Mouse (Mus musculus): ENCODE measurements around the gene Selenom. TPM values are rescaled to one million over a fixed set of nuclear protein-coding genes. Genes with fewer than 3 reads are reported as not detected.

Gene Selenom
- polyA plus RNA-seq, 1 experiment from 2014 or later = 127 TPM

DNA sequence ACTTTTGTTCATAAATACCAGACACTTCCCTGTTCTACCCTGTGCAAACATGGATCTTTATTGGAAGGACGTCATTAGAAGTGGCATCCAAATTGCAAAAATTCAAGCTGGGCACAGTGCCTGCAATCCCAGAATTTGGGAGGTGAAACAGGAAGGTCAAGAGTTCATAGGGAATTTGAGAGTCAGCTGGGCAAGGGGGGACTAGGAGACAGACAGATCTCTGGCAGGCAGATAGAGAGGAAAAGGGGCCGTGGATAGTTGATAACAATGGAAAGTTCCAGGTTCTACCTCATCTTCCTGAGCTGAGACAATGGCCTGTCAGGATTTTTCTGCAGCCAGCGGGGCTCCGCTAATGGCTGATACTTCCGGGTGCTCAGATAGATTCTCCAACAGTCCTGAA, 35.3 kb downstream of the Selenom start:
- no peak overlapping the region for H3K27ac ChIP-seq (ENCODE audit: low read depth, low read length)
- H3K9me3 ChIP-seq (ENCODE audit: control insufficient read depth, low read length) = no peaks in the 10 kb centered on the region
- WGBS = 91% methylated on average over 5 of the region's 5 CpGs
- H3K4me1 ChIP-seq (ENCODE audit: control insufficient read depth, insufficient read depth, low read length) = no peaks in the 10 kb centered on the region
- no peaks in the 10 kb centered on the region for H3K36me3 ChIP-seq (ENCODE audit: control insufficient read depth, insufficient read depth, low read length)
- no peak for ATAC-seq (ENCODE audit: low read depth)
- H3K4me3 ChIP-seq (ENCODE audit: low read depth, low read length) = no peak overlapping the region
- H3K9ac ChIP-seq (replicated peaks; ENCODE audit: low read depth, low read length) = no peak overlapping the region
- no peak overlapping the region for H3K4me2 ChIP-seq (ENCODE audit: low read depth, low read length)
- no peaks in the 10 kb centered on the region for H3K27me3 ChIP-seq (ENCODE audit: control insufficient read depth, insufficient read depth, low read length)

DNA sequence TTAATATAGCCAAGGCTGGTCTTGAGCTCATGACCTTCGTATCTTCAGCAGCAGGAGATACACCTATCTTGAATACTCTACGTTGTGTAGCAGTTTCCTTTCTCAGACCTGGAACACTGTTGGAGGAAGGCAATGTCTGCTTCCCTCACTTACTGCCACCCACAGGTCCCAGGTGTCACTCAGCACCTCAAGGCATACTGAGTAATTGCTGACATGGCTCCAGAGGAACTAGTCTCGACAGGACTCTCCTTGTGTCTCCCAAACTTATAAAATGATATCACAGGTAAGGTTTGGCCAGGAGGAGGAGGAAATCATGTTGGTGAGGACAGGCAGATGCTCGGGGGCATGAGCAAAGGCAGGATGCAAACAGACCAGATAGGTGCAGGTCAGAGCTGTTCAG, 40.5 kb downstream of the Selenom start:
- ATAC-seq (ENCODE audit: low read depth) = no peak
- Histone ChIP-seq H3K4me1 (ENCODE audit: control insufficient read depth, insufficient read depth, low read length) (no peaks in the 10 kb centered on the region), H3K9ac (replicated peaks; ENCODE audit: low read depth, low read length) (no peak overlapping the region), H3K4me2 (ENCODE audit: low read depth, low read length) (no peak overlapping the region), H3K27me3 (ENCODE audit: control insufficient read depth, insufficient read depth, low read length) (no peaks in the 10 kb centered on the region), H3K9me3 (ENCODE audit: control insufficient read depth, low read length) (no peaks in the 10 kb centered on the region), H3K27ac (ENCODE audit: low read depth, low read length) (no peak overlapping the region), H3K36me3 (ENCODE audit: control insufficient read depth, insufficient read depth, low read length) (no peaks in the 10 kb centered on the region), H3K4me3 (ENCODE audit: low read depth, low read length) (no peak overlapping the region)
- 90% methylated on average over 4 of the region's 4 CpGs for WGBS

DNA sequence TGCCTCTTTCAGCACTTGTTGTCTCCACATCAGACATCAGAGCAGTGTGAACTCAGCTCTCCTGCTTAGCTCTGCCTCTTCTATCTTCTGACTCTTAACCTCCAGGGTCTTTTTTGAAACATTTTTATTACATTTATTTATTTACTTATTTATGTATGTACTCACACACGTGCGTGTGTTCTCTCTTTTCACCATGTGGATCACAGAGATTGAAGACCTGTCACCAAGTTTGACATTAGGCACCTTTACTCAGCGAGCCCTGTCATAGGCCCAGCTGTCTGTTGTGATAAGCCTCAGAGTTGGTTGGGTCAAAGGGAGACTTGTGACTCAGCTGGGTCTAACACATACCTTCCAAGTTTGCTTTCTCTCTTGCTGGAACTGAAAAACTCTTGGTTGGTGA, 43.4 kb downstream of the Selenom start:
- Histone ChIP-seq H3K9ac (replicated peaks; ENCODE audit: low read depth, low read length) (no peak overlapping the region), H3K27me3 (ENCODE audit: control insufficient read depth, insufficient read depth, low read length) (no peaks in the 10 kb centered on the region), H3K4me1 (ENCODE audit: control insufficient read depth, insufficient read depth, low read length) (no peaks in the 10 kb centered on the region), H3K27ac (ENCODE audit: low read depth, low read length) (no peak overlapping the region), H3K36me3 (ENCODE audit: control insufficient read depth, insufficient read depth, low read length) (no peaks in the 10 kb centered on the region), H3K9me3 (ENCODE audit: control insufficient read depth, low read length) (no peaks in the 10 kb centered on the region), H3K4me3 (ENCODE audit: low read depth, low read length) (no peak overlapping the region), H3K4me2 (ENCODE audit: low read depth, low read length) (no peak overlapping the region)
- WGBS = 85% methylated on average over 3 of the region's 3 CpGs
- no peak for ATAC-seq (ENCODE audit: low read depth)

DNA sequence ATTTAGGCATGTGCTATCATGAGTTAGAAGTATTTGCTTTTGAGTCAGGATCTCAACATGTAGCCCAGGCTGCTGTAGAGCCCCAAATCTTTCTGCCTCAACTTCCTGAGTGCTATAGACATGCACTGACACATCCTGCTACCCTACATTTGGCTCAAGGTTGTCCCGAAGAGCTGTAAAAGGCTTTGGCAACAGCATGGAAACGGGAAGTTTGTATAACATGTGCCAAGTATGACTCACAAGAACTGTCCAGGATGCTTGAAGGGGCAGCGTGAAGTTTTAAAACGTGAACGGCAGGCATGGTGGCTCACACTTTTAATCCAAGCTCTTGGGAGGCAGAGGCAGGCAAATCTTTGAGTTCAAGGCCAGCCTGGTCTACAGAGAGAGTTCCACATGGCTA, 45.7 kb downstream of the Selenom start:
- no peaks in the 10 kb centered on the region for H3K9me3 ChIP-seq (ENCODE audit: control insufficient read depth, low read length)
- no peak for ATAC-seq (ENCODE audit: low read depth)
- H3K4me2 ChIP-seq (ENCODE audit: low read depth, low read length) = no peak overlapping the region
- 80% methylated on average over 5 of the region's 5 CpGs for WGBS
- H3K27ac ChIP-seq (ENCODE audit: low read depth, low read length) = no peak overlapping the region
- no peaks in the 10 kb centered on the region for H3K36me3 ChIP-seq (ENCODE audit: control insufficient read depth, insufficient read depth, low read length)
- no peaks in the 10 kb centered on the region for H3K4me1 ChIP-seq (ENCODE audit: control insufficient read depth, insufficient read depth, low read length)
- H3K27me3 ChIP-seq (ENCODE audit: control insufficient read depth, insufficient read depth, low read length) = no peaks in the 10 kb centered on the region
- H3K9ac ChIP-seq (replicated peaks; ENCODE audit: low read depth, low read length) = no peak overlapping the region
- H3K4me3 ChIP-seq (ENCODE audit: low read depth, low read length) = no peak overlapping the region

DNA sequence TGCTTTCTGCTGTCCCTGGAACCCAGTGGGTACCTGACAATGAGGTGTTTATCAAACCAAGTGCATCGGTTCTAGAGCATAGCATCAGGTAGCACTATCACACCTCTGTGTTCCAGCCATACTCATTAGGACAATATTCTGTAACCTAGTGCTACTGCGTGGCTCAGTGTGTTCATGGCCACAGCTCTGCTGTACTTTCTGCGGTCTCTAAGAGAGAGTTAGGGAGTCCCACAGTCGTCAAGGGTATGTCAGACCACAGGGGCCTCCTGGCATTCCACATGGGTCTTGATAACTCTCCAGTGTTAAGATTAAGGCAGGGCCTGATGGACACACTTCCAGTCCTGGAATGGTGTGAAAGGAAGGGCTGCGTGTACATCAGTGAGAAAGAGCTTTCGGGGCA, 49.4 kb downstream of the Selenom start:
- no peak overlapping the region for H3K4me3 ChIP-seq (ENCODE audit: low read depth, low read length)
- no peak overlapping the region for H3K9ac ChIP-seq (replicated peaks; ENCODE audit: low read depth, low read length)
- no peak overlapping the region for H3K27ac ChIP-seq (ENCODE audit: low read depth, low read length)
- no peaks in the 10 kb centered on the region for H3K4me1 ChIP-seq (ENCODE audit: control insufficient read depth, insufficient read depth, low read length)
- no peaks in the 10 kb centered on the region for H3K36me3 ChIP-seq (ENCODE audit: control insufficient read depth, insufficient read depth, low read length)
- no peaks in the 10 kb centered on the region for H3K27me3 ChIP-seq (ENCODE audit: control insufficient read depth, insufficient read depth, low read length)
- H3K9me3 ChIP-seq (ENCODE audit: control insufficient read depth, low read length) = no peaks in the 10 kb centered on the region
- 93% methylated on average over 6 of the region's 6 CpGs for WGBS
- no peak overlapping the region for H3K4me2 ChIP-seq (ENCODE audit: low read depth, low read length)
- ATAC-seq (ENCODE audit: low read depth) = no peak

DNA sequence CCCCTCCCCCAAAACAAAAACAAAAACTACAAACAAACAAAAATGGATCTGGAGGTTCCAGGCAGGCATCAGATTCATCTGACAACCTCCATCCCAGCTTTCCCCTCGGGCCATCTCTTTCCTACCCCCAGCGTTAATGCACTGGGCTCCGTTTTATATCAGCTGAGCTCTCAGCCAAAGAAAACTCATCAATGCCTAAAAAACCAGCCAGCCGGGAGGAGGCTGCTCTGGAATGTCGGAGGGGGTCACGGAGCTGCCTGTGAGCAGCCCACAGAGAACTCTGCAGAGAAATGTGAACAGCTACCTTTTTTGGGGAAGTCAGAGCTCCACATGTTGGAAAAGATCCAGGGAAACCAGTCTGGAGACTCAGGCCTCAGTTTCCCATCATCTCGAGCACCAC, 50.0 kb downstream of the Selenom start:
- no peaks in the 10 kb centered on the region for H3K27me3 ChIP-seq (ENCODE audit: control insufficient read depth, insufficient read depth, low read length)

DNA sequence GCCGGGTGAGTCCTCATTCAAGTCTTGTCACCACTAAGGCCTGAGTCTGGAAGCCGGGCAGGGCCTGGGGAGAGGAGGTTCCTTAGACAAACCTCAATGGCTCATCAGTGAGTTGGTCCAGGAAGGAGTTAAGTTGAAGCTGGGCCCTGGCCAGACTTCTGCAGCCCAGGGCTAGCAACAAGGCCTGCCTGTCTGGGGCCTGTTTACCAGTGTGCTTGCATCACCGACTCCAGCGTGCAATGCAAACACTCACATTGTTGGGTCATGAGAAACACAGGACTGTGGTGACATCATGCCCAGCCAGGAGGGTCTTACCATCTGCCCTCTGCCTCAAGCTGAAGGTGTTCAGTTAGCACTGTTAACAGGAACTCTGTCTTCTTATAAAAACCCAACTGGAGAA, 51.5 kb downstream of the Selenom start:
- H3K9me3 ChIP-seq (ENCODE audit: control insufficient read depth, low read length) = no peaks in the 10 kb centered on the region
- H3K4me1 ChIP-seq (ENCODE audit: control insufficient read depth, insufficient read depth, low read length) = no peaks in the 10 kb centered on the region
- H3K4me3 ChIP-seq (ENCODE audit: low read depth, low read length) = no peak overlapping the region
- no peak overlapping the region for H3K4me2 ChIP-seq (ENCODE audit: low read depth, low read length)
- no peak overlapping the region for H3K9ac ChIP-seq (replicated peaks; ENCODE audit: low read depth, low read length)
- no peaks in the 10 kb centered on the region for H3K27me3 ChIP-seq (ENCODE audit: control insufficient read depth, insufficient read depth, low read length)
- no peaks in the 10 kb centered on the region for H3K36me3 ChIP-seq (ENCODE audit: control insufficient read depth, insufficient read depth, low read length)
- H3K27ac ChIP-seq (ENCODE audit: low read depth, low read length) = no peak overlapping the region
- ATAC-seq (ENCODE audit: low read depth) = no peak
- WGBS = 87% methylated on average over 4 of the region's 4 CpGs

More for the DNA sequence above, 50.0 kb downstream of the Selenom start:
- ATAC-seq (ENCODE audit: low read depth) = no peak
- 56% methylated on average over 7 of the region's 7 CpGs for WGBS
- Histone ChIP-seq H3K4me1 (ENCODE audit: control insufficient read depth, insufficient read depth, low read length) (no peaks in the 10 kb centered on the region), H3K9me3 (ENCODE audit: control insufficient read depth, low read length) (no peaks in the 10 kb centered on the region), H3K36me3 (ENCODE audit: control insufficient read depth, insufficient read depth, low read length) (no peaks in the 10 kb centered on the region), H3K4me3 (ENCODE audit: low read depth, low read length) (no peak overlapping the region), H3K4me2 (ENCODE audit: low read depth, low read length) (no peak overlapping the region), H3K9ac (replicated peaks; ENCODE audit: low read depth, low read length) (no peak overlapping the region), H3K27ac (ENCODE audit: low read depth, low read length) (no peak overlapping the region)

Other genes starting within 250 kb of the Selenom start
- 190 and 221 TPM in 2 replicates for gene Drg1, start 248.3 kb upstream of the Selenom start, polyA plus RNA-seq (2014; fragmentation: Nextera tagmentation; extraction: Ambion mirVana)
- gene Patz1, start 225.8 kb upstream of the Selenom start, polyA plus RNA-seq (2014; fragmentation: Nextera tagmentation; extraction: Ambion mirVana) = 42.8 and 55.0 TPM in 2 replicates
- 24.2 and 29.4 TPM in 2 replicates for gene Pik3ip1, start 184.3 kb upstream of the Selenom start, polyA plus RNA-seq (2014; fragmentation: Nextera tagmentation; extraction: Ambion mirVana)
- gene Limk2, start 105.5 kb upstream of the Selenom start, polyA plus RNA-seq (2014; fragmentation: Nextera tagmentation; extraction: Ambion mirVana) = 161 and 166 TPM in 2 replicates
- gene Rnf185, start 62.3 kb upstream of the Selenom start, polyA plus RNA-seq (2014; fragmentation: Nextera tagmentation; extraction: Ambion mirVana) = 45.7 and 47.1 TPM in 2 replicates
- 0.97 and 2.2 TPM in 2 replicates for gene Pla2g3, start 26.4 kb upstream of the Selenom start, polyA plus RNA-seq (2014; fragmentation: Nextera tagmentation; extraction: Ambion mirVana)
- gene Inpp5j, start 9.9 kb upstream of the Selenom start, polyA plus RNA-seq (2014; fragmentation: Nextera tagmentation; extraction: Ambion mirVana) = 6.0 and 7.2 TPM in 2 replicates
- gene Smtn, start 25.9 kb downstream of the Selenom start, polyA plus RNA-seq (2014; fragmentation: Nextera tagmentation; extraction: Ambion mirVana) = 7.8 and 16.1 TPM in 2 replicates
- gene Morc2a, start 134.5 kb downstream of the Selenom start, polyA plus RNA-seq (2014; fragmentation: Nextera tagmentation; extraction: Ambion mirVana) = 31.0 and 37.0 TPM in 2 replicates